Mouse (Mus musculus) cerebellum, adult 11 months (tissue): ENCODE data around the gene Cuedc2.
A peak's percentile ranks its signal among the peaks of the same experiment; 100 is the strongest.

Source experiments
- DNase-seq: peaks from one replicate; pipeline ENCODE4 v3.0.0; 2022

Cuedc2 gene

DNA sequence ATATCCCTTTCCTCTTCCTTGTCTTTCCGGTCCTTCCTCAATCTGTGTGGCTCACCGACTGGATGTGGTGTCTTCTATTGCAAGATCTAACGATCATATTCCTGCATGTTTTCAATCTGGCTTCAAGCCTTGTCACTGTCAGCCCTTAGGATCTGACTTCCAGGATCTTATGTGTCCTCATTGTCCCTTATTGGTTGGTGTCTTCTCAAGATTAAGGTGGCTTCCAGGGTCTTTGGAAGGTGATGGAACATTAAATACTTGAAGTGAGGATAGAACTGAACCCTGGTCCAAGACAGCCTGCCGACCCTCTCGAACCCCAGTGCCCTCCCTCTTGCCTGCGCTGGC lies 412 bp upstream of the Cuedc2 start:
- no peak for DNase-seq

GRCm38 (mm10) chr19:46337719-46338330 lies 677 bp downstream of the Cuedc2 start:
- DNase-seq: no peak

DNA sequence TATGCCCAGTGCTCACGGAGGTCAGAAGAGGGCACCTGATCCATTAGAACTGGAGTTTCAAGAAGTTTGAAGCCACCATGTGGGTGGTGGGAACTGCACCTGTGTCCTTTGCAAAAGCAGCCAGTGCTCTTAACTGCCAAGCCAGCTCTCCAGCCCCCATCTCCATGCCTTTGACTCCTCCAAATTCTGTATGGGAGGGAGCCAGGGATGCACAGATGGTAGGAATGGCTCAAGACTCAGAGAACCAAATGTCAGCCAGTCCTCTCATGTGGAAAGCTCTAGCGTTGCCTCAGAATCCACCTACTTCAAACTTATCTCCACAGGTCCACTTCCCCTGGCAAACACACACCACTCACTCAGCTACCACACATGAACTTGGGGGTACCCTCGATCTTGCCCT lies 4.6 kb downstream of the Cuedc2 start:
- DNase-seq: peak; percentile 68

- DNase-seq: no peak
These were observed 5.7 kb downstream of the Cuedc2 start for GRCm38 (mm10) chr19:46332721-46333339.

DNA sequence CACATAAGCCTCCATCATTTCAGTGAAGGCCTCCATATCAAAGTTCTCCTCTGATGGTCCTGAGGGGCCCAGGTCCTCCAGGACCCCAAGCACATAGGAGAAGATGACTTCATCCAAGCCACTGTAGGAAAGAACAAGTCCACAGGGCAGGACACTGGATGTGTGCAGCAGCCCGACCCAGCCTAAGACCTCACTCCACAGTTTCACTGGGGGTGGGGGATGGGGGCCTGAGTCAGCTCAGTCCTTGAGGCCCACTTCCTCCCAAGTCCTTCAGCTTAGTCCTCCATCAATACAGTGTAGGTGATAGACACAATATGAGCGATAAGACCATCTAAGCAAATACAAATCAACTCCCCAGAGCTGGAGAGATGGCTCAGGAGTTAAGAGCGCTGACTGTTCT lies 6.6 kb downstream of the Cuedc2 start:
- no peak for DNase-seq

DNA sequence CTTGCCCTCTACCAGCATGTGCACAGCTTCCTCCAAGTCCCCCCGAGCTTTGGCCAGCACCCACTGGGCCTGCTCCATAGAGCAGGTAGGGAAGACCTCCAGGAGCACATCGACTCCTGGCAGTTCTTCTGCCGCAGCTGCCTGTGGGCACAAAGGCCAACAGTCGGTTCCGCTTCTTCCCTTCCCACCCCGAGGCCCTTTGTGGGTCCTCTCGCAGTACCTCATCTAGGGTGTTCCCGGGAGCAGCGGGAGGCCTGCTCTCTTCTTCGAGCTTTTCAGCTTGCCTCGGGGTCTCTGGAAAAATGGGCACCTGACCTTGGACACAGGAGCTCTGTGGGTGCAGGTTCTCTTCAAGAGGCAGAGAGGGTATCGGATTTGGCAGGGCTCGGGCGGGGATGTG lies 7.2 kb downstream of the Cuedc2 start:
- no peak for DNase-seq

DNA sequence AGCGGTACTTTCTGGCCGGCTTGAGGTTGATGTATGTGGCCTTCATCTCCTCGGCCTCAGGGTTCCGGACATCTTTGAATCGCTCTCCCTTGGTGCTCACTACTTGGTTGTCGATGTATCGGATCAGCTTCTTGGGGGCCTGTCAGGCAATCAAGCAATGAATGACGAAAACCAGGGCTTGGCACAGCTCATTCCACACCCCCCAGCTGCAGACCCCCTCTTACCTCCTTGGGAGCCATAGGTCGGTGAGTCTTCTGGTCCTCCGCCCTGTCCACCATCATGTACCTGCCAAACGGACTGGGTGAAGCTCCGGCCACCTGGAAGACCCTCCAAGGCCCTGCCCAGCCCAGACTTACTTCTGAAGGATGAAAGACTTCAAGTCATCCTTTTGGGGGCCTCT lies 7.8 kb downstream of the Cuedc2 start:
- DNase-seq: no peak

- DNase-seq: peak; percentile 84
These were observed 8.6 kb downstream of the Cuedc2 start for GRCm38 (mm10) chr19:46329951-46330350.

DNA sequence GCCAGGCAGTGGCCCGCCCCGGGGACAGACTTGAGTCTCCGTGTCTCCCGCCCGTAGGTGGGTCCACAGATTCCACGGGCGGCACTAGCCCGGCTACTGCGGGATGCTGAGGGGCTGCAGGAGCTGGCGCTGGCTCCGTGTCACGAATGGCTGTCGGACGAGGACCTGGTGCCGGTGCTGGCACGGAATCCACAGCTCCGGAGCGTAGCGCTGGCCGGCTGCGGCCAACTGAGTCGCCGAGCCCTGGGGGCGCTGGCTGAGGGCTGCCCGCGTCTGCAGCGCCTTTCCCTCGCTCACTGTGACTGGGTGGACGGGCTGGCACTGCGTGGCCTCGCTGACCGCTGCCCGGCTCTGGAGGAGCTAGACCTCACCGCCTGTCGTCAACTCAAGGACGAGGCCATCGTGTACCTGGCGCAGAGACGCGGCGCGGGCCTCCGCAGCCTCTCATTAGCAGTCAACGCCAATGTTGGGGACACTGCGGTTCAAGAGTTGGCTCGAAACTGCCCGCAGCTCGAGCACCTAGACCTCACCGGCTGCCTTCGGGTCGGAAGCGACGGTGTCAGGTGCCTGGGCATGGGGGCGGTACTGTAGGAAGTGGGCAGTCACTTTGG lies 9.4 kb downstream of the Cuedc2 start:
- DNase-seq: no peak

- peak; percentile 96 for DNase-seq
These were observed 10.1 kb downstream of the Cuedc2 start, which contains the start of gene Fbxl15 for GRCm38 (mm10) chr19:46328081-46329030. Fbxl15 (plus strand) TSS chr19:46328184.

DNA sequence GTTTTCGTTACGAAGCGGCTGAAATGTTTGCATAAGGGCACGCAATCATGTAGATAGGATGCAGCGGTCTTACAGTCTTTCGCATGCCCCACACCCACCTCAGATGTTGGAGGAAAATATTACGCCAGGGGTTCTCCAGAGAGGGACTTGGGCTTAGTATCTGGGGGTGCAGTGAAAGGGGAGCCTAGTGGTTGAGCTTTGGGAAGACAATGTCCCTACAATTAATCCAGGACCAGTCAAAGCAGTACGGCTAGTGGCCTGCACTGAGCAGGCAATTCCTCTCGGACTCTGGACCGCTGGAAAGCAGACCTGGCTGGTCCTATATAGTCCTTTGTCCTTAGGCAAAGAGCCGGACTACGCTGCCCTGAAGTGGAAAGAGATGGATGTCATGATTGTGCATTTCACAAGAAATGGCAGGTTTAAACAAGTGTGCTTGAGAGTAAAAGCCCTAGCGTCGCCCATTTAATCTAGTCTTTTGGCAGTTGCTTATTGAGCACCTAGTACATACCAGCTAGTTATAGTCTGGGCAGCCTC lies 10.9 kb downstream of the Cuedc2 start:
- no peak for DNase-seq

DNA sequence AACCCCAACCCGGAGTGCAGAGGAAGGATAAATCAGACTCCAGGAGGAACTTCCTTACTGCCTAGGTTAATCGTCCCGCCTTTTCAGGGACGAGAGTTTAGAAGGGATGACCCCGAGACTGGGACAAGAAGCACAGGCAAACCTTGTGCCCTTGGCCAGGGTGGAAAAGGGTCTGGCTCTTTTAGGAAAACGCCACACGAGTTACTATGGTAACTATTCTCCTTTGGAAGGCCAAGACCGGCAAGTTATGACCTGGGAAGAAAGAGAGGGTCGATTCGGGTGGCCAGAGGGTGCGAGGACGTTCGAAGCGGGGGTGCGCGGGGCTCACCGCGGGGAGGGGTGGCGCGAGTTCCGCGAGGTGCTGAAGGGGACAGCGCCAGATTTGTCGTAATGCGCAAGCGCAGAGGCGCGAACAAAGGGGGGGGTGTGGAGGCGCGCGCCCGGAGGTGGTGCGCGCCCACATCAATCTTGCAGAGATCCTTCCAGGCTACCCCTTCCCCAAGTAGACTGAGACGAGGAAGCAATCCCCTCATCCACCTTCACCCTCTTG lies 11.7 kb downstream of the Cuedc2 start, which contains the start of gene Psd:
TSS of gene Psd (minus strand) at position 401 of the 550 bp plus-strand sequence.
- DNase-seq: peak; percentile 76

DNA sequence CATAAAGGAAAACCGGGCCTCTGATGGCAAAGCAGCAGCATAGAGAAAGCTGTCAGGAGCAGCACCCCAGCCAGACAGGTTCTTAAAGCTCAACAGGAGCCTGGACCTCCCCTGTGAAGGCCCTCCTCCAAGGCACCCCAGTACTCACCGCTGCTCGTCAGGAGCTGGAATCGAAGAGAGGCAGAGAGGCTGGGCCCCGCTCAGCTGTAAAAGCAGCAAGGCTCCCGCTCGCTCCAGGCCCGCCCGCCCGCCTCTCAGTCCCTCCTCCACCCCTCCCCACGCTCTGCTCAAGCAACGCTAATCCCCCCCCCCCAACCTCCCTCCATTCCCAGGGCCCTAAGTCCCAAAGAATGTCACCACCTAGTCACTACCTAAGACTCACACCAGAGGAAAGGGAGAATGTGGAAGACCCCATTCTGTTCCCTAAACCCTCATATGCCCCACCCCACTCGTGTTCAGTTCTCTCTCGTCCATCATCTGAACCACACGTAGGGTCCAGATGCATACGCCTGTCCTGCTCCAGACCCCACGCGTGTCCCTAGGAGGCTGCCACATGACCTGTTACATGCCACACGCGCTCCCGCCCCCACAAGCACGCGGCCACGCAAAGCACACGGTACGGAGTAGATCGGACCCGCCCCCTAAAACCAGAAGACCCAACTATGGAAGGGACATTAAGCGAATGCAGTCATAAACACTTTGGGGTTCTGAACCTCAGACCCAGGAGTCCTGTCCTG lies 12.3 kb downstream of the Cuedc2 start:
- DNase-seq: peak; percentile 63

DNA sequence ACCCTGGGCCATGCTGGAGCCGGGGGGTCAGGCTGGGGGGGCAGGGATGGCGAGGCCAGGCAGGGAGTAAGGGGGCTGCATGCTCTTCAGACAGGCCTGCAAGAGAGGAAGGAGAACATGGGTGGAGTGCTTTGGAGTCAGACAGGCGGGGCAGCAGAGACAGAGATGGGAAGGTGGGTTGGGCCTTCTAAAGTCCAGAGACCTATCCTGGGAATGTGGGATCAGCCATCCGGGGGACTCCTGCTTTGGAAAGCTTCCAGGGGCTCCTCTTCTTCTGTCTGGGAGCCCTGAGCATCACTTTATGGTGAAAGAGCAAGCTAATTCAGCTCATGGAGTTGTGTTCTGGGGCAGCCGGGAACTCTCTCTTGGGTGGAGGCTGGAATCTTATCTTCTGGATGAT lies 13.6 kb downstream of the Cuedc2 start:
- no peak for DNase-seq

DNA sequence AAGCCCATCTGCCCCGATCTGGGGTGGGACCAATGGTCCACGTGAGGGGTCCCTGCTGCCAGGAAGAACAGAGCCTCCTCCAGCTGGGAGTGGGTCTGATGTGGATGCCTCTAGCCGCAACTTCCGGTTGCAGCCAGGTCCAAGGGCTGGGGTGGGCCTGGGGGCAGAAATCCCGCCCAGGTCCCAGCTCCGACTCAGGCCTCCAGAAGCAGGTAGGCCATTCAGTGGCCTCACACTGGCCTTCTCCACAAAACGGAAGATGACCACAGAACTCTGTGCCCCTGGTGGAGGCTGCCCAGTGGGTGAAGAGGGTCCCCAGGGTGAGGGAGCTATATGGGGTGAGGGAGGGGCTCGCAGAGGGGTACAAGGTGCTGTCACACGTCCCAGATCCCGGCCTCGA lies 14.1 kb downstream of the Cuedc2 start:
- DNase-seq: no peak

- peak; percentile 22 for DNase-seq
These were observed 14.8 kb downstream of the Cuedc2 start for GRCm38 (mm10) chr19:46323716-46324115.

DNA sequence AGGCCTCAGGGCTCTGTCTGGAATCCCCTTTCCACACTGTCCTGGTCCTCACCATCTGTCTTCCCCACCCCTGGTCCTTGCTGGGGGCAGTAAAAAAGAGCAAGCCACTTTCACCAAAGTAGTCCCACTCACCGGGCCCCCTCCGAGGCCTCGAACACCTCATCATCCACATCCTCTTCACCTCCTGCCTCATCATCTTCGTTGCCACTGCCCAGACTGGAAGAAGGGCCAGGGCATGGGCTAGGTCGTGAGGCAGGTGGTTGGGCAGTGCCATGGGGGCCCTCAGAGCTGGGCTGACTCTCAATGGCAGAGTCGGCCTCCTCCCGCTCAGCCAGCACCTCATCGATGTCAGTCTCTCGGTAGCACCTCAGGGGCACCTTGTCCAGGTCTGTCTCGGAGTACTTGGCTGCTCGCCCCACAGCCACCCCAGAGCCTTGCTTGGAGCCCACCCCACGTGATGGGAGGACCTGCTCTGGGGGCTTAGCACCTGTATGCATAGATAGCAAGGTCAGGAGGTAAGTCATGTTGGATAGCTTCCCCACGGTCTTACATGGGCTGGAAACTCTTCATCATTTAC lies 15.4 kb downstream of the Cuedc2 start:
- DNase-seq: peak; percentile 53

DNA sequence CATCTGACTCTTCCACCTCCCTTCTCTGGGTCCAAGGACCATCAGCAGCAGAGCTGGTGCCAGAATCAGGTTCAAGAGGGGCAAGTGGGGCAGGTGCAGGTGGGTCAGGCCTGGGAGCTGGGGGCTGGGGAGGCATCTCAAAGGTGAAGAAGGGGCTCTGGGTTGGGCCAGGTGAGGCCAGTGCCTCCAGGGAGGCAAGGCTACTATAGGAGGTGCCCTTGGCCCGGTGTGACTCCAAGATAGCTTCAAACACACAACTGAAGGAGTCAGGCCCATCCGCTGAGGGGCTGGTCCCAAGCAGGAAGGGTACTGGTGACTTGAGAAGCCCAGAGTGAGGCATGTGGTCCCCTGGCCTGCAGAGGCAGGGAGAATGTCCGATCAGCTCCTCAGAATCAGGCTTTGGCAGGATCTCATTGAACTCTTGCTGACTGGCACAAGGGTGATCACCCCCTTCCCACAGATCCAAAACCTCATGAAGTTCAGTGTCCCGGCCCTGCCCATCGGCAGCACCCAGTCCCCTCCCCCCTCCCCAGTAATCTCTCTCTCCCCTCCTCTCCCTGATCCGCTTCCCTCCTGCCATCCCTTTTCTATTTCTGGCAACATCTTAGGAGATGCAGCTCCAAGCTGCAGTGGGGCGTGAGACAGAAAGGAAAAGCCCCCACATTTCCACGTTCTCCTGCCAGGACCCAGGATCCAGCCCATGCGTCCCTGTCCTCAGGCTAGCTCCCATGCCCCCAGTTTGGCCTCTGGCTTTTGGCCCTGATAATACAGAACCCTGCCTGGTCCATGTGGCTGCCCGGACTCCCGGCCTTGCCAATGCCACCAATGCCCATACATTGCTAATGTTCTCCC lies 16.1 kb downstream of the Cuedc2 start:
- peak; percentile 45 for DNase-seq

DNA sequence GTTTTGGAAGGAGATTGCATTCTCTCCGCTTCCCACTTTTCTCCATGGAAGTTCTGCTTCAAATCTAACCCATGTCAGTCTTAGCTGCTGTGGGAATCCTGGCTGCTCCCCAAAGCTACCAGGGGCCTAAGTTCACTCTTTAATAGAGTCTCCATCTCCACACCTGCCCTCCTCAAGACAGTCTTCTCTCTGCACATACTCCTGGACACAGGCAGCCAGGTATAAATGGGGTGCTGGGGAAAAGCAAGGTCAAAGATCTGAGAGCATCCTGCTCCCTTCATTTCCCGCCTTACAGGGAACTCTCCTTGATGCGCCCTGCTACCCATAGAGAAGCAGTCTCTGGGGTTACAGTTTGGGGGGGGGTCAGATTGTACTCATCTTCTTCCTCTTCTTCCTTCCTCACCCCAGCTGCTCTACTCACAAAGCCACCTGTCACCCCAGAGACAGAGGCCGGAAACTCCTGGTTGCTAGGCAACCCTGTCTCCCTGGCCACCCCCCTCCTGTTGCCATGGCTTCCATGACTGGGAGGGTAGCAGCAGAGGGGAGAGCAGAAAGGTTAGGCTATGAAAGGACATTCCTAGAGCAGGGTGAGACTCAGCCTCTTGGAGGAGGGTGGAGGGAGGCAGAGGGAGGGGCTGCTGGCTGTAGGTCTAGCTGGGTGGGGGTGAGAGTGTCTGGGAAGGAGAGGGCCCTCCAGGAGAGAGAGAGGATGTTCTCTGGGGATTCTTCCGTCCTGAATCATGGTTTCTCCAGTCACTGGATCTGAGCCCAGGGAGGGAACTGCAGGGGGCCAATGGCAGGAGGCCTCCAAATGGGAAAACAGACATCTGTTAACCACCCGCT lies 17.2 kb downstream of the Cuedc2 start:
- peak; percentile 79 for DNase-seq
